Mouse (Mus musculus) cerebellum, adult (tissue): ENCODE data around the gene Zbtb37.
"Not testable (repeated sequence)": the region's sequence is repeated elsewhere in the genome, so short reads cannot be mapped to it uniquely, and the experiment has no call there.

ENCODE experiments used
- ATAC-seq: cut with Nextera tagmentation; 2 replicates; pipeline ENCODE4 v1.9.2; 2017; ENCODE audit warnings: mild to moderate bottlenecking, moderate library complexity, mixed read lengths; ENCODE audit not compliant: insufficient number of reproducible peaks, low FRiP score, low TSS enrichment

Zbtb37 gene

GRCm38 (mm10) chr1:161035281-161035785, 684 bp upstream of the Zbtb37 start:
- peak; percentile 27; the same call in 1 of the 2 replicates for ATAC-seq

GRCm38 (mm10) chr1:161033856-161034434, 704 bp downstream of the Zbtb37 start:
- no peak; the same call in 1 of the 2 replicates for ATAC-seq

GRCm38 (mm10) chr1:161032345-161032744, 2.3 kb downstream of the Zbtb37 start:
- no peak for ATAC-seq

- no peak for ATAC-seq
Observed at GRCm38 (mm10) chr1:161031881-161032280, 2.8 kb downstream of the Zbtb37 start.

GRCm38 (mm10) chr1:161030058-161030457, 4.6 kb downstream of the Zbtb37 start:
- no peak for ATAC-seq

GRCm38 (mm10) chr1:161028427-161028826, 6.2 kb downstream of the Zbtb37 start:
- not testable (repeated sequence) for ATAC-seq

- ATAC-seq = no peak
Observed at GRCm38 (mm10) chr1:161027196-161027595, 7.5 kb downstream of the Zbtb37 start.

- ATAC-seq = no peak
Observed at GRCm38 (mm10) chr1:161025410-161026210, 9.0 kb downstream of the Zbtb37 start.

GRCm38 (mm10) chr1:161020051-161020450, 14.6 kb downstream of the Zbtb37 start:
- ATAC-seq = no peak

- no peak for ATAC-seq
Observed at GRCm38 (mm10) chr1:161016378-161016777, 18.3 kb downstream of the Zbtb37 start.

- no peak for ATAC-seq
Observed at GRCm38 (mm10) chr1:161010436-161010835, 24.2 kb downstream of the Zbtb37 start.

- no peak for ATAC-seq
Observed at GRCm38 (mm10) chr1:161008038-161008437, 26.6 kb downstream of the Zbtb37 start.

GRCm38 (mm10) chr1:161006471-161006870, 28.2 kb downstream of the Zbtb37 start:
- ATAC-seq = no peak

GRCm38 (mm10) chr1:161005526-161005925, 29.1 kb downstream of the Zbtb37 start:
- ATAC-seq = no peak

GRCm38 (mm10) chr1:161004942-161005341, 29.7 kb downstream of the Zbtb37 start:
- 0 out of 2 replicates have a peak, but pooled peaks have one; percentile 18 for ATAC-seq

GRCm38 (mm10) chr1:160993851-160994250, 40.8 kb downstream of the Zbtb37 start:
- ATAC-seq = no peak

- no peak for ATAC-seq
Observed at GRCm38 (mm10) chr1:160989395-160989794, 45.3 kb downstream of the Zbtb37 start.

- ATAC-seq = no peak
Observed at GRCm38 (mm10) chr1:160986881-160987635, 47.6 kb downstream of the Zbtb37 start.

GRCm38 (mm10) chr1:160985477-160985876, 49.2 kb downstream of the Zbtb37 start:
- no peak for ATAC-seq

GRCm38 (mm10) chr1:160984731-160985130, 49.9 kb downstream of the Zbtb37 start:
- ATAC-seq = not testable (repeated sequence)

GRCm38 (mm10) chr1:160982887-160983286, 51.8 kb downstream of the Zbtb37 start:
- no peak for ATAC-seq
